Mouse (Mus musculus): ENCODE measurements around the gene Pemt.
"Not testable (repeated sequence)": the region's sequence is repeated elsewhere in the genome, so short reads cannot be mapped to it uniquely, and the experiment has no call there.

The Pemt gene

DNA sequence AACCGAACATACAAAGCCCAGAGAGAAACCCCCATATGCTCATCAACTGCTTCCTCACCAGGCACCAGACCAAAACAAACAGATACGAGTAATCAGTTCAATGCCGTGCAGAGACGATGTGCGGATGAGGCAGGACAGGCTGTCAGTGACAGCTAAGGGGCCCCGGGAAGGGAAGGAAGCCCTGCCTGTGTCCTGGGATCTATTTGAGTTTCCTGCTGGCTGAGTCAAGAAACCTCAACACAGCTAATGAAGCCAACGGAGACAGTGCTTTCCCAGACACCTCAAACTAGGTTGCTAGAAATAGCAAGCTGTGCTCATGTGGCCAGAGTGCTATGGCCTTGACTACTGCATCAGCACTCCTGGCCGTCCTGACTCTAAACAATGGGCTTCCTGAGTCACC lies 54.9 kb downstream of the Pemt start:
- no peak for DNase-seq

DNA sequence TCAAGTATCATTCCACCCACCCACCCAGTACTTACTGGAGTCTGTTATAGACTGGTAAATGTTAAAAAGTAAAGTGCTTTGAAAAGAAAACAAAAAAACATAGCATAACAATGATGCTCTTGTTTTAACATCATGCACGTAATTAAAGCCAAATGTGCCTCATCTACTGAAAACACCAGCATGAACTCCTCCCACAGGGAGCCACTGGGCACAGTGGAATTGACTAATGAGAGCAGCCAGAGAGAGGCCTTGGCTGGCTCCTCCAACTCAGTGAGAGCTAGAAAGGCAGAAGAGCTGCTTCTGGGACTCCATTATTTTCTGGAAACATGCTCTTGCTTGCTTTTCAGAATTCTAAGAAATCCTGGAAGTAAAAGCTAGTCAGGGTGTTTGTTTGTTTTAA lies 56.9 kb downstream of the Pemt start:
- no peak for DNase-seq

DNA sequence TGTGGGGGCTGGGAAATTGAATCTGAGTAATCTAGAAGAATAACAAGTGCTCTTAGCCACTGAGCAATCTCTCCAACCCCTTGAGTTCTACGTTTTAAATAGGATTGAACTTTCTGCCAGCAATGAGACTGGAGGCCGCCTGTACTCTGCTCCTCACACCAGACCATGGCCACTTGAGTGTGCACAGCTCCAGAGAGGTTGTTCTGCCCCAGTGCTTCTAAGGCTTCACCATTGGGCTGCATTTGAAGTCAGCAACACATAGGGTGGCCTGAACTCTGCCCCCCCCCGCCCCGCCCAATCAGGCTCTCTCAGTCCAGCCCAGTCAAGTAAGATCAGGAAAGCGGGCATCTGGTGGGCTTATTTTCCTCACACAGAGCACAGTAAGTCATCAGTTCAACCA lies 68.5 kb downstream of the Pemt start:
- DNase-seq = peak; percentile 18

DNA sequence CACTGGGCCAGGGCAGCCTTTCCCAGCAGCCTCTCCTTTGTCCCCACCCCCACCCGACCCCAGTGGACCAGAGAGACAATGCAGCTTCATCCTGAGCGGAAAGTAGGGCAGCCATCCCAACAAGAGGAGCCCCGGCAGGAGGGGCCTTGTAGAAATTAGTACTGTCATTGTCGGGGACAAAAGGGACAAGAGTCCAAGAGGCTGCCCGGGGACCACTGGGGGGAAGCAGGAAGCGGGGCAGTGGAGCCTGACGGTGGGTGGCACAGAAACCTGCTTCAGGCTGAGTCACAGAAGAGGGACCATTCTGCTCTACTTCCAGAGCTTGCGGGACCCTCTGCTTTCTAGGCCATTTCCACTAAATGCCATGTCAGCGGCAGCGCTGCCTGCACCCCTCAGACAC lies 71.0 kb downstream of the Pemt start:
- no peak for DNase-seq

DNA sequence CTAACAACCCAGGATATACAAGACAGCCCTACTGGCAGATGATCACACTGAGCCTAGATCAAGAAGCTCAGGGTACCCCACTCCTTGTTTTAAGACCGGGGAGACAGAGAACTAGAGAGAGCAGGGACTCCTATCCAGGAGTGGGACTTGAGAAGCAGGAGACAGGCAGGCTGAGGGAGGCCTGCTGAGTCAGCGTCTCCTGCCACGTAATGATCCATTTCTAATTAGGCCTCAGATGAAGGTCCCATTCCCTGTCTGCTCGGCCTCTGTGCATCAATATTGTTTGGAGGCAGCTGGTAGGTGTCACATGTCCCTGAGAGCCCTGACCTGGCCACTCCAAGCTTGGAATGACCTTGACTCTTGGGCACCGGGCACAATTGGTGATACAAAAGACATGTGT lies 72.9 kb downstream of the Pemt start:
- no peak for DNase-seq

DNA sequence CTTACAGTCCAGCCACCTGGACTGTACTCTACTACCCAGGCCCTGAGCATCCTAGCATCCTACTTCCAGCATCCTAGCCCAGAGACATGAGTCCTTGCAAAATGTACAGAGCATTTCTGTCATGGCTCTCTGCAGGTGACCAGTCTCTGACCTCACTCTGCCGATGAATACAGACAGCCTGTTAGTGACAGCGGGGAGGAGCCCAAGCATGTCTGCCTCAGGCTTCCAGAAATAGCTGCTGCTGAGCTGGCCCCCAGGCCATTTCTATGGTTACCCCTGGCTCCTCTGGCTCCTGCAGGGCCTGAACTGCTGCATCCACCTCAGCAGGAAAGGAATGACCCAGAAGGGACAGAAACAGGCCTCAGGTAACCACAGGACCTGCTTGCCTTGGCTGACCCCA lies 74.6 kb downstream of the Pemt start:
- DNase-seq = no peak

DNA sequence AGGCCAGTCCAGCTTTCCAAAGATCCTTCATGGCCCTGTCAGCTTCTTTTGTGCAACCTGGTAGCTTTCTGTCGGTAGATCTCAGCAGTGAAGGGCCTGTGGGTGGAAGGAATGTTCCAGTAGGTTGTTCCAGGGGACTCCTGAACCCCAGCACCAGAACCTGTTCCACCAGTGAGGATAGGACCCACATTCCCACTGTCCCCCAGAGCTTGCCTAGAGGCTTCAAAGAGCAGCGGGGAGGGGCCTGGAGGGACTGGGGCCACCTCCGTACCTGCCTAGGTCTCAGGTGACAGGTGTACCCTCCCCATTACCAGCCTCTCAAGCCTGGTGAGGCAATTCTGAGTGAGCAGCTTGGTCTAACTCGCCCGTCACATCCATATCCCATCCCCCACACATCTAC lies 75.5 kb downstream of the Pemt start:
- no peak for DNase-seq

DNA sequence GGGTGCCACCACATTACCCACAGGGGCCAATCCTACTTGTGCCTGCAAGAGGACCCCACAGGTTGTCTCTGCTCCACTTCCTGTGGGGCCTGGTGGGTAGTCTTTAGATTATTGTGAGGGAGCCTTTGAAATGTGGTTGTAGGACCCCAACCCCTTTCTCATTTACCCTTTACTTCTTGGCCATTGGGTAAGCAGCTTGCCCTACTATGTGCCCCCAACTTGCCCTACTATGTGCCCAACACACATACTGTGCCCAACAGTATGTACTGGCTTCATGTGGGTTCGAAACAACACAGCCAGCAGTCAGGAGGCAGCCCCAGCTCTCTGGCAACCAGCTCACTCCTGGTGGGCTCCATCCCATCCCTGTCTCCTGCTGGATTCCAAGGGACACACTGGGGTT lies 78.5 kb downstream of the Pemt start:
- no peak for DNase-seq

DNA sequence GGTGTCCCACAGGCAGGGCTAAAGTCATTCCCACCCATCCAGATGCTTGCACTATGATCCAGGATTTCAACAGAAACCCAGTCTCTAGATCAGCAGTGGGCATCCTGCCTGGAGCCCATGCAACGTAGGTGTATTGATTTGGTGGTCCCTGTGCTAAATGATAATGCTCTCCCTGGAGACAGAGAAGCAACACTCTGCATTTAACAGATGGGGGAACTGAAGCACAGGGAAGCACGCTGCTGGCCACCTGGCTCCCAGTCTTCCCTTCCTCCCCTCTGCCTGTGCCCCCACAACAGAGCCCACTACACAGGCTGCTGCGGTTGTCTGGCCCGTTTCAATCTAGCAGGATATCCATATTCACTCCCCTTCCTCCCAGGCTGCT lies 80.2 kb downstream of the Pemt start:
- DNase-seq = no peak

DNA sequence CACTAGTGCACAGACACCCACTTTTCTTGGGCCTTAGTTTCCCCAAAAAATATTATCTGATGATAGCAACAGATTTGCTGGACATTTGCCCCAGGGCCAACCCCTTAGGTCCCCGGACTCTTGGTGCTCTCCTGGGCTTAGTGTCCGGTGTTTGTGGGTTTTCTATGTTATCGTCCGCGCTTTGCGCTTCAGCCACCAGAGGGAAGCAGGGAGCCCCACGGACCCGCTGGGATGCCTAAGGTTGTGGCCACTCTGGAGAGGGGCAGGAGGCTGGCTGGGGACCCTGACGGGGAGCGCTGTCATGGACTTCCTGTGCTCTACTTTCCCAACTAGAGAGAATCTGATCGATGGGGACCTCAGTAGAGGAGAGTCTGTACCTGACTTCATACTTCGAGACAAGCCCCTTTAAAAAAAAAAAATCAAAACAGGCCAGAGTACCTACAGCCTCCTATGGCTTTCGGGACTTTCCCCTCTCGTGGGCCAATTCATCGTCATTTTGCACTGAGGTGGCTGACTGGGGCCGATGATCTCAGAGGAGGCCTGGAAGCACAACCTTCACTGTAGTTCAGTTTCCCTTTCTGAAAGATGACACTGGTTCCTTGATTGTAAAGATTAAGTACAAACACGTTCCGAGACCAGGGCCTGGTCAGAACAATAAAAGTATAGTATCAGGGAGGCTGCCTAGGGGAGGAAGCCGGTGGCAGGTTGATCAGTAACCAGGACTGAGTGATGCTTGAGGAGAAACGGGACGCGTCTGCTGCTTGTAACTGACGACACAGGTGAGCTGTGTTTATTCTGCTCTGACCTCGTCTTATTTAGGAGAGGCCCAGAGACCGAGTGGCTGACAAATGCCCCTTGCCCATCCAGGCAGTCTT lies 80.8 kb downstream of the Pemt start:
- peak; percentile 90 for DNase-seq

DNA sequence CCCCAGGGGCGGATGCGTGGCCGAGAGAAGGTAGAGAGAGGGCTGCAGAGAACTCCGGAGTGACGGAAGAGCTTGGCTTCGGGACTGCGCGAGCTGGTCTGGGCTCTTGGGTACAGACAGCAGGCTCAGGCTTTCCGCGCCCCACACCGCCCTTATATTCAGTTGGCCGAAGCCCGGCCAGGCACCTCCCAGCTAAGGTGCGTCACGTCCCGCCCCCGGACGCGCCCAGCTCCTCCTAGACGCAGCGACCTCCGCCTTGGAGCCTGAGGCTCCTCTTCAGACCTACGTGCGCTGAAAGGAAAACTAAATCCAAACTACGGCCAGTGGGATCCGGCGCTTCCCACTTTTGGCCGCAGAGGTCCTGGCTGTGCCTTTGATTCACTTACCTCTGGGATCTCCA lies 81.5 kb downstream of the Pemt start, which contains the start of gene Rasd1:
Gene Rasd1, minus strand, starts transcription at position 127 of the 400 bp plus-strand sequence.
- peak; percentile 88 for DNase-seq

DNA sequence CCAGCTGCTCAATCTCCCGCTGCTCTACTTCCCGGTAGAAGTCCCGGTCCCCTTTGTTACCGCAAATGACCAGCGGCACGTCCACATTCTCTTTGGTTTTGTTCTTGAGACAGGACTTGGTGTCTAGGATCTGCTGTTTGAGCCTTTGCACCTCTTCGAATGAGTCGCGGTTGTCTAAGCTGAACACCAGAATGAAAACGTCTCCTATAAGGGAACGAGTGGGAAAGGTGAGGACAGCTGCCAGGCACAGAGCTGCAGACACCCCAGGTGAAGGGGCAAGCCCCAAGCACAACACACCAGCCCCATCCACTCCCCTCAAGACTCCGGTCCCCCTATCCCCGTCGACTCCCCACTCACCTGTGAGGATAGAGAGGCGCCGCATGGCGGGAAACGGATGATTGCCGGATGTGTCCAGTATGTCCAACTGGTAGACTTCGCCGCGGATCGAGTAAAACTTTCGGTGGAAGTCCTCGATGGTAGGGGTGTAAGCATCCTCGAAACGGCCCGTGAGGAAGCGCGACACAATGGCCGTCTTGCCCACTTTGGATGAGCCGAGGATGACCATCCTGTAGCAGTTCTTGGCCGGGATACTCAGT lies 82.0 kb downstream of the Pemt start:
- peak; percentile 45 for DNase-seq

DNA sequence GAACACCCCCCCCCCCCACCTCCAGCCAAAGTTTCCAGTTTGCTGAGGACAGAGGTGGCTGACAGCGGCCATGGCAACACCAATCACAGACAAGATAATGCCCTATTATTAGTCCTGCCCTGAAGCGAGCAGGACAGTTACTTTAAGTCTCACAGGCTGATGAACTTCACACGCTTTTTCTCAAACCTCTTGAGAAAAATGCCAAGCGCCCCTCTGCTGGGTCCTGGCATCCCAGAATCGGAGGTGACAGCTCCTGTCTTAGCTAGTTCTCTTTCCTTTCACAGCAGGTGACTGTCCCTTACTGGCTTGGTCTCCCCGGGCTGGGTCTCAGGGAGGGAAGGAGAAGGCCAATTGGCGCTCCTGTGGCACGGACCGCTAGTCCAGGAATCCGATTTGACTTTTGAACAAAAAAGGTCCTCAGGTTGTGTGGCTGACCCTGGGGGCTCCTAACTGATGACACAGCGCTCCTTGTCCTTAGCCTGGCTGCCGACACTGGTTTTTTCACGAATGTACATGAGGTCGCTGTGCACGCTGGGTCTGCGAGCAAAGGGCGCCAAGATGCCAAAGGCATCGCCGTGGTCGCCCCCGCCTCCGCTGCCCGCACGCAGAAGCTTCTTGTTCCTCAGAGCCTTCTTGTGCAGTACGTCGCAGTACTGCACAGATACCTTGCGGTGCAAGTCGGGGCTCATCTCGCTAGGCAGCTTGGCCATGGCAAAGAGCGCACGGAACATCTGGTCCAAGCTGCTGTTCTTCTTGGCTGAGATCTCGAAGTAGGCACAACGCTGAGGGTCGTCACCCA lies 82.7 kb downstream of the Pemt start:
- peak; percentile 26 for DNase-seq

DNA sequence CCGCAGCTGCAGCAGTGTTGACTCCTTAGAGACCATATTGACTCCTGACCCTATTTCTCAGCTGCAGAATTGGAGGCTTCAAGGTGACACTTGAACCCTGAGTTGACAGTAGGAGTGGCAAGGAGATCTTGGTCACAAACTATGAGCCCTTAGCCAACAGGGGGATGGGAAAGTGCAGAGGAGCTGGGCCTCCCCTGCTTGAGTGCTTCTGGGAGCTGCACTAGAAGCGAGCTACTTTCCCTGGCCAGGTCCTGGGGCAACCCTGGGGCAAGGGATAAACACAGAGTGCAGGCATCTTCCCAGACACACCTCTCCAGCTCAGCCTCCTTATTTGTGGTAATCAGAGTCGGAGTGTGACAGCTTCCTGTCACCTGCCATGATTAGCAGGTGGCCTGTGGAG lies 83.7 kb downstream of the Pemt start:
- no peak for DNase-seq

DNA sequence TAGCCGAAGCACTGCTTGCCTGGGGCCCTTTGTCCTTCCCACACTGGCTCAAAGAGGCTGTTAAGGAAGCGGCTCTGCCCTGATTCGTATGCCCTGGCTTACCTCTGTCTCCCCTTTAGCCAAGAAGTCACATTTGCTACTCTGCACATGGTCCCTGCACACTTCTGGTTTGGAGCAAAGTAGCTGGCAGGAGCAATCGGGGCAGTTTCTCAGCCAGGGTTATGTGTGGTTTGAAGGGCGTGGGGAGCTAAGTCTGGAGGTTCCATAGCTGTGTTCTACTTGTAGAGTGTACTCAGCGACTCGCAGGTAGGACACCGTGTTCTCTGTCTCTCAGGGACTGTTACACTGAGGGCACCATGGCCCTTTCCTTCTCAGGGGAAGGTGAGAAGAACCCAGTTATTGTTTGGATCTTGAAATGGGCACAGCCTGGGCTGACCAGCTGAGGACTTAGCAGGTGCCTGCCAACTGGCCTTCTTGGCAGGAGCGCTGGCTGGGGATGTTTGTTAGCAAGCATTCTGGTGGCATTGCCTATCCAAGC lies 84.9 kb downstream of the Pemt start:
- DNase-seq = peak; percentile 20

DNA sequence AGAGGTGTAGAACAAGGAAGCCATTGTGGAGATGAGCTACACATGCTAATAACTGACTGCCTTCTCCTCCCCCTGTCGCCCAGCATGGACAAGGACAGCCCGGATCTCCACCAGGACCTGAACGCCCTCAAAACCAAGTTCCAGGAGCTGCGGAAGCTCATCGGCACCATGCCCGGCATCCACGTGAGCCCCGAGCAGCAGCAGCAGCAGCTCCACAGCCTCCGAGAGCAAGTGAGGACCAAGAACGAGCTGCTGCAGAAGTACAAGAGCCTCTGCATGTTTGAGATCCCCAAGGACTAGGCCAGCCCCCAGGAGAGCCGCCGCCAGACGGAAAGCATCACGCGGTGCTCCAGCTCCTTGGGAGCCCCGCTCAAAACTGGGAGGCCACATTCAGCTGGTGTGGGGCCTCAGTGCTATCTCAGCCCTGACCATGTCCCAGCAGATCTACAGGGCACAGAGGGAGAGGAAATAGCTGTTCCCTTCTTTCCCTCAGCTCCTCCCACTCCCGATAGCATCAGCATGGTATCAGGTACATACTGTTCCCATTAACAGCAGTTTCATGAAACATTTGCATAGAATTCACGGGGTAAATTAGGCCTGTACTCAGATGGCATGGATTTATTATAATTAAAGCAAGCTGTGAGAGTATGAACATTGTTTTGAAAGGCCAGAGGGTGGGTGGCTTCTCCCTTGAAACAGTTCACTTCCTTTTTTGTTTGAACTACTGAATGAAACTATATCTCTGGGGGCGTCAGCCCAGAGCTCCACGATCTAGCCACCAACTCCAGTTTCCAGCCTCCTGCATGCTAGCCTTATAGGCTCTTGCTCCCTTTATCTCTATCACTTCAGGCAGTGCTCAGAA lies 85.6 kb downstream of the Pemt start:
- no peak for DNase-seq

DNA sequence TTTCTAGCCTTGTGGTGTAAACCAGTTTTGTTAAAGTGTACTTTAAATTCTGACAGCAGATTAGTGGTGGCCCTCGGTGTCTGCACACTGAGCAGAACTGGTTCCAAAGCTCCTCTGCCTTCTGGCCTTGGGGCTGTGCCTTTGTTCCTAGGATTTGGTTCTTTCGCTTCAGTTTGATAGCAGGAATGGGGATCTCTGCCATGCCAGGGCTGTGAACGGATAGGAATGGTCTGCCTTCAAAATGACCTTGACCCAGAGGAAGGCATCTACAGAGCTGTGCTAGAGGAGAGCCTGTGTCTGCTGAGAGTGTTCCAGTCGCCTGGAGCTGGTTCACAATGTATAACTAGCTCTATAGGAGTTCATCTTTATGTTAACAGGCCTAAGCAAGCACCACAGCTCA lies 86.8 kb downstream of the Pemt start:
- no peak for DNase-seq

DNA sequence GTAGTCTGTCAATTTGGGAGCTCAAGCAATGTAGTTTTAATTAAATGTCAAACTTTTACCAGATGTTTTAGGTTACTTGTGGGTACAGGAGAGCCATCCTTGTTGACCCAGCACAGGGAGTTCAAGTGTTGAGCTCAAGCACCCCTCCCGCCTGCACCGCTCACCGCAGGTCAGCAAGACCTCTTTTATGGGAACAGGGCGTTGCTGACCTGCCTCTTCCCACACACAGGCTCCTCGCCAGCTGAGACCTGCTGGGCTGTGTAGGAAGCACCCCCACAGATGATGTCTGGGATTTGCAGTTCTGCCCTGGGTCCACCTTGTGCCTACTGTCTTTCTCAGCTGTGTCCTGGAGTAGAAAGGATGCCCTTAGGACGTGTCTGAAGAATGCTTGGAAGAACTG lies 89.5 kb downstream of the Pemt start:
- DNase-seq = no peak

DNA sequence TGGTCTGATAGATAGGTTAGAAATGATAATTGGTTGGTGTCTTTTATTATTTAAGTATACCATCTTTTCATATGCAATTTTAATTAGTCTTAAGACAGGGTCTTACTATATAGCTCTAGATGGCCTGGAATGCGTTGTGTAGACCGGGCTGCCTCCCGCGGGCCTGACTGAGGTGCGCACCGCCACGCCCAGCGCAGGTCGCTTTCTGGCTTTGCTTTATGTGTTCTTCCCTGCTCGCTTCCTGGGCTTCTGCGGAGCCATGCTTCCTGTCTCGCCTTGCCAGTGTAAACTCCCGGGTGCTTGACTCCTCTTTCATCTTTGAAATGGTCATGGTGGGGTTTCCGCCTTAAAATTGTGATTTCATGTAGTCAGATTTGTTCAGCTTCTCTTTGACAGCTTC lies 93.4 kb downstream of the Pemt start:
- no peak for DNase-seq

DNA sequence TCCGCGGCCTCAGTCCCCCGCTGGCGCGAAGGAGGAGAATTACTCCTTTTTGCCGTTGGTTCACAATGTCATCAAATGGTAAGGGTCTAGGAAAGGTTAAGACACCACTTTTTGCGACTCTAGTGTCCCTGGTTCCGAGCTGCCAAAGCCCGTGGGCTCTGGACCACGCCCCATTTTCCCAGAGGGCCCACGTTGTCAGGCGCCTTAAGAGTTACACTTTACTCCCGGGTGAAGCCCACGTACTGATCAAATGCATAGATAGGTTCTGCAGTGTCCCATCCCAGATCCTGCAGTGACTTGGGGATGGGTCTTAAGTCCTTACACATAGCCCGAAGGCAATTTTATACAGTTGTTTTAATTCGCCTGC lies 97.9 kb downstream of the Pemt start:
- no peak for DNase-seq

DNA sequence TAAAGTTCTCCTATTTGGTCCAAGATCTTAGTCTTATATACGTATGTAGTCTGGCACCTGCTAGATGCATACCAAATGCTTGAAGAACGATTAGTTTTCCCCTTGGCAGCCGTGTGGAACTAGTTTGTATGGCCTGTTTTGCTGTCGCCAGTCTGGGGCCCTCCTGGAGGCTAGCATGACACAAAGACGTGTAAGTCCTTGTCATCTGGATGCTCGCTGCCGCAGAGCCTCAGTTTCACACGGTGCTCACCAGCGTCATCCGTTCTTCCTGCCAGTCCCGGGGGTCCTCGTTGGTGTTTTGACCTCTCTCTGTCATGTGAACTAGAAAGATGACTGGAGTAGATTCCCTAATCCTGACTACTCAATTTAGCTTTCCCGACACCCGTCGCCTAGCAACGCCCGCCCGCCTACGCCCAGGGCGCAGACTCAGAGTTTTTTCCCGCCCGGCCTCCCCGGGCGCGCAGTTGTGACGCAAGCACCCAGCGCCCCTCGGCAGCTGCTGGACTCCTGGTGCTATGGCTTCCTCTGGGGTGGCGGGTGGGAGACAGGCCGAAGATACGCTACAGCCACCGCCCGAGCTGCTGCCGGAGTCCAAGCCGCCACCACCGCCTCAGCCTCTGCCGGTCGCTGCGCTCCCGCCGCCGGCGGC lies 98.4 kb downstream of the Pemt start, which contains the start of gene Med9:
Gene Med9, plus strand, starts transcription at position 455 of the 649 bp plus-strand sequence.
- peak; percentile 94 for DNase-seq

DNA sequence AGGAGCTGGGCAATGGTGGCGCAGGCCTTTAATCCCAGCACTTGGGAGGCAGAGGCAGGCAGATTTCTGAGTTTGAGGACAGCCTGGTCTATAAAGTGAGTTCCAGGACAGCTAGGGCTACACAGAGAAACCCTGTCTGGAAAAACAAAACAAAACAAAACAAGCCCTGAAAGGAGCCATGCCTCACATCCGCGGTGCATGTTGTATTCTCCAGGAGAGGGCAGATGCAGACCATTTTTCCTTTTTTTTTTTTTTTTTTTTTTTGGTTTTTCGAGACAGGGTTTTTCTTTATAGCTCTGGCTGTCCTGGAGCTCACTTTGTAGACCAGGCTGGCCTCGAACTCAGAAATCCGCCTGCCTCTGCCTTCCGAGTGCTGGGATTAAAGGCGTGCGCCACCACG lies 101.4 kb downstream of the Pemt start:
- not testable (repeated sequence) for DNase-seq
